Mouse (Mus musculus) neural tube, postnatal 0 days (tissue): ENCODE results near the gene Exoc3. TPM values are rescaled to one million over a fixed set of nuclear protein-coding genes. Genes with fewer than 3 reads are reported as not detected.

ENCODE experiments used
- polyA plus RNA-seq: library from polyadenylated mRNA; unstranded; fragments of >200 nt; fragmentation: Nextera tagmentation; extraction: Ambion mirVana; gene quantifications from 2 replicates; pipeline ENCODE4 v1.2.1, GENCODE M21; 2015

Gene Exoc3
- polyA plus RNA-seq, result 103 and 106 TPM in 2 replicates

DNA sequence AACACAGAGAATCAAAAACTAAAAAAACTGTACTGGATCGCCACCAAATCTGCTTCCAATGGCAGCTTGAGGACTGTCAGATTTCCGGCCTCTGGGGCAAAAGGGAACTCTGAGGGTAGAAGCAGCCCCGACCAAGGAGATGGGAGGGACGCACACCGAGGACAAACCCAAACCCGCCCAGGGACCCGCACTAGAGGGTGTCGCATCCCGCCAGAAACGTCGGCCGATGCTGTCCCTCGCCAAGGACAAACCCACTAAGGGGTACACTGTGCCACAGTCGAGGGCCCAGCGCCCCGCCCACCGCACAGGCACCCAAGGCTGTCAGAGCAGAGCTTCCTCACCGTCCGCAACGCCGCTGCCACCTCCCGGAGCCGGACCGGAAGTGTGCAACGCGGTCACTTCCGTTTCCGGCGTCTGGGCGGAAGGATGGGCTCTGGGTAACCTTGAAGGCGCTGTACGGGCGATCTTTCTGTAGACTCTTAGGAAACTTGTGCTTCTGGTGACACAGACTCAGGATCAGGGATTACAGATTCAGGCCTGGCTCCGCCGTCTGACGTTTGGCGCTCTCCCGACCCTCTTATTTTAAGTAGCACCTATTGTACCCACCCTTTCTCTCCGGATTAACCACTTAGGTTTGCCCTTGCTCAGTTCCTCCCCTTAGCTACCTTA lies at the start of gene Exoc3:
Exoc3 (minus strand) TSS at position 416 of the 669 bp plus-strand sequence.

DNA sequence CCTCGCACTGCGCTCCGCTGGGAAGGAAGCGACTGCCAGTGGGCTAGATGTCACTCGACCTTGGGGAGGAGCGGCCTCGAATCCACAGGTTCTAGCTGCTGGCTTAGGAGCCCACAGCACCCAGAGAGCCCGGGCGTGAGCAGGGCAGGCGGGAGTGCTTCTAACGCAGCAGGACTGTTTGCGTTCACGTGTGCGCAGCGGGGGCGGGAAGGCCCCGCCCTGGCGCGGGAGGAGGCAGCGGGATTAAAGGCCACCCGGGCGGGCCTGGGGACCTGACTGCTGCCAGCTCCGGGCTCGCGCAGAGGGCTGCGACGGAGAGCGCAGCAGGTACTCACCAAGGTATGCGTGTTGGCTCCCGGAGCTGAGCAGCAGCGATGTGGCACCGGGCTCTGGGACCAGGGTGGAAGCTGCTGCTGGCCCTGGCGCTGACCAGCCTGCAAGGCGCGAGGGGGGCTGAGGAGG lies 87.4 kb downstream of the Exoc3 start, which contains the start of gene Slc9a3:
Slc9a3 (plus strand) TSS at position 317 of the 462 bp plus-strand sequence.

Other genes starting within 250 kb of the Exoc3 start
- gene Zdhhc11, start 244.9 kb downstream of the Exoc3 start, polyA plus RNA-seq, result not detected in 2 replicates
- 12.3 and 13.1 TPM in 2 replicates for gene Tppp, start 199.3 kb downstream of the Exoc3 start, polyA plus RNA-seq
- gene Cep72, start 146.4 kb downstream of the Exoc3 start, polyA plus RNA-seq, result 3.8 and 4.4 TPM in 2 replicates
- 0.67 and 1.3 TPM in 2 replicates for gene Slc9a3, start 87.3 kb downstream of the Exoc3 start, polyA plus RNA-seq
- 0.19 and 0.27 TPM in 2 replicates for gene Ahrr, start 83.6 kb upstream of the Exoc3 start, polyA plus RNA-seq
- gene Pdcd6, start 108.8 kb upstream of the Exoc3 start, polyA plus RNA-seq, result 126 and 133 TPM in 2 replicates
- 227 and 241 TPM in 2 replicates for gene Sdha, start 141.5 kb upstream of the Exoc3 start, polyA plus RNA-seq
- gene Ccdc127, start 141.6 kb upstream of the Exoc3 start, polyA plus RNA-seq, result 42.8 and 47.8 TPM in 2 replicates
- not detected in 2 replicates for gene Lrrc14b, start 155.3 kb upstream of the Exoc3 start, polyA plus RNA-seq
- 4.6 and 6.7 TPM in 2 replicates for gene Zfp72, start 182.1 kb upstream of the Exoc3 start, polyA plus RNA-seq
- gene Ftl1-ps1, start 191.0 kb upstream of the Exoc3 start, polyA plus RNA-seq, result 83.5 and 85.5 TPM in 2 replicates